Mouse (Mus musculus) liver, adult (tissue): ENCODE results near the gene Ccdc188.

ENCODE experiments used
- GATA4 ChIP-seq: IDR thresholded peaks from 2 replicates; pipeline ENCODE4 v1.6.1; 2014; ENCODE audit warnings: mild to moderate bottlenecking, low read length; ENCODE audit not compliant: insufficient replicate concordance

Ccdc188 gene

GRCm38 (mm10) chr16:18247521-18248399, 30.1 kb downstream of the Ccdc188 start:
- TF ChIP-seq GATA4: no peak

- peak; percentile 49; the same call in 1 of the 2 replicates for TF ChIP-seq GATA4
Measured at GRCm38 (mm10) chr16:18248433-18249363, 31.0 kb downstream of the Ccdc188 start, which contains the start of the genes Trmt2a and Ranbp1. Gene Trmt2a, plus strand, starts transcription at chr16:18248679. Gene Ranbp1, minus strand, starts transcription at chr16:18248732.

- no peak for TF ChIP-seq GATA4
Measured at GRCm38 (mm10) chr16:18249364-18249967, 31.8 kb downstream of the Ccdc188 start.

GRCm38 (mm10) chr16:18250231-18250630, 32.6 kb downstream of the Ccdc188 start:
- TF ChIP-seq GATA4: no peak

GRCm38 (mm10) chr16:18250828-18251790, 33.4 kb downstream of the Ccdc188 start:
- TF ChIP-seq GATA4: no peak

GRCm38 (mm10) chr16:18252736-18253135, 35.1 kb downstream of the Ccdc188 start:
- TF ChIP-seq GATA4: no peak

- TF ChIP-seq GATA4: no peak
Measured at GRCm38 (mm10) chr16:18253866-18254265, 36.2 kb downstream of the Ccdc188 start.

- no peak for TF ChIP-seq GATA4
Measured at GRCm38 (mm10) chr16:18258221-18258620, 40.5 kb downstream of the Ccdc188 start, which contains the start of gene Gm49776. Gene Gm49776, minus strand, starts transcription at chr16:18258321.

GRCm38 (mm10) chr16:18265024-18265423, 47.3 kb downstream of the Ccdc188 start:
- TF ChIP-seq GATA4: no peak

- TF ChIP-seq GATA4: no peak
Measured at GRCm38 (mm10) chr16:18268182-18268581, 50.5 kb downstream of the Ccdc188 start.
